In the genomic region with DNA sequence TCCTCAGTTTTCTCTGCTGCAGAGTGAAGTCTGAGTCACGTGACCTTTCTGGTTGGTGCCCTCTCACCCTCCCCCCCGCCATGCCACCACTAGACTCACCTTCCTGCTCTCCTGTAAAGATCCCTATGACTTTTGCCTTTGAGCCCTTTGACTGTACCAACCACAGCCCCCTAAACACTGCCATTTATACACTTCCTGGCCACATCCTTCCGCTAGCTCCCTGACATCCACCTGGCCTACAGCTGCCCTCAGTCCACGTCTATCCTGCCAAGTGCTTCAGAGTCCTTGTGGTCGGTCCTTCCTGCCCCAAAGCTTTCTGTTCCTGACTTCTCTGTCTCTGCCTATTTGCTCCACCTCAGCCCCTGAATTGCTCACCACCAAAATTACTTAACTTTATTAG, we compare ENCODE assay signal across 20 mouse cellular contexts. TPM values are rescaled to one million over a fixed set of nuclear protein-coding genes. Genes with fewer than 3 reads are reported as not detected.
A peak's percentile ranks its signal among the peaks of the same experiment; 100 is the strongest.
DNase-seq lines count a peak whose midpoint lies in the region; ATAC-seq and TF ChIP-seq lines count a peak whose summit lies in the region.
"Had no signal": no experiment of that assay in that cellular context is flagged by ENCODE, and none has a peak within 500 bp of the region (broad histone marks: within the 10 kb centered on the region; RNA-seq: fewer than 3 reads in every experiment).

No protein-coding gene starts in this region.

- H3K27ac ChIP-seq in bone marrow, adult 2 months (ENCODE audit: control insufficient read depth, insufficient read depth, low read depth, low read length, poor library complexity) = 0 out of 2 replicates have a peak overlapping the region, but pooled peaks have one; percentile 4
- H3K27ac ChIP-seq: kidney, embryonic 15.5 days; macrophage; midbrain, embryonic 15.5 days; neural tube, embryonic 12.5 days had no signal

- ATAC-seq in megakaryocyte progenitor cell, adult 5-6 weeks (replicated peaks; ENCODE audit: poor library complexity) = peak; percentile 70
- ATAC-seq: forebrain, embryonic 16.5 days; midbrain, embryonic 15.5 days; Patski had no signal

- peak overlapping the region; percentile 3 for H3K4me3 ChIP-seq in bone marrow, adult 2 months (replicated peaks; ENCODE audit: control insufficient read depth, low read depth, low read length)
- H3K4me3 ChIP-seq: kidney, embryonic 15.5 days; midbrain, embryonic 15.5 days; neural tube, embryonic 12.5 days had no signal

- peaks cover 7% of the 10 kb centered on the region for H3K4me1 ChIP-seq in bone marrow, adult 2 months (ENCODE audit: control insufficient read depth, insufficient read depth, low read length)
- H3K4me1 ChIP-seq: kidney, embryonic 15.5 days; midbrain, embryonic 15.5 days; neural tube, embryonic 12.5 days had no signal

- WGBS in bone marrow, adult 2 months = 8% methylated on average over 5 of the region's 5 CpGs

- DNase-seq in CD4-positive, CD25-positive, alpha-beta regulatory T cell, adult 2 months (ENCODE audit: low read depth, low spot score) = peak; percentile 31
- DNase-seq in thymus, postnatal 14 days = peak; percentile 54
- no peak for DNase-seq in layer of hippocampus, adult 11-12 months (ENCODE audit: low spot score)
- DNase-seq in embryo, embryonic 10.5 days (ENCODE audit: low spot score) = no peak
- DNase-seq in adrenal gland, adult (ENCODE audit: inconsistent age in 2 of 2, low spot score in 1 of 2) = no peak
- DNase-seq: adrenal gland, adult 2 months; cerebellum, adult 9-10 months; gastrocnemius, postnatal 25 days; heart, postnatal 36 days; layer of hippocampus, adult 9-11 months; liver; lung, embryonic 14.5 days had no signal

- no peak for TF ChIP-seq POLR2A in bone marrow, adult 2 months (IDR thresholded peaks at IDR 0.05; ENCODE audit: borderline replicate concordance, control insufficient read depth, low read depth, low read length)

- no peak for TF ChIP-seq CTCF in bone marrow, adult 2 months (IDR thresholded peaks at IDR 0.05; ENCODE audit: control insufficient read depth, insufficient read depth, low read length)

RNA-seq across cellular contexts. Expression of a gene that starts 16.6 kb away (rescaled TPM):
- polyA plus RNA-seq in bone marrow, adult 2 months (2011; ENCODE audit: insufficient read depth, insufficient read length, low replicate concordance, missing spikeins) = 5.0 and 14.4 TPM in 2 replicates
- total RNA-seq in megakaryocyte progenitor cell, adult 5-6 weeks (2015) = 18.8 and 23.0 TPM in 2 replicates
- total RNA-seq in megakaryocyte progenitor cell, adult 5-6 weeks (2017) = 12.7 and 13.2 TPM in 2 replicates

RNA-seq across cellular contexts. Expression of a gene that starts 29.1 kb away (rescaled TPM):
- 10.7 and 15.5 TPM in 2 replicates for polyA plus RNA-seq in bone marrow, adult 2 months (2011; ENCODE audit: insufficient read depth, insufficient read length, low replicate concordance, missing spikeins)
- total RNA-seq in megakaryocyte progenitor cell, adult 5-6 weeks (2015) = 6.1 and 7.0 TPM in 2 replicates
- 6.7 and 8.1 TPM in 2 replicates for total RNA-seq in megakaryocyte progenitor cell, adult 5-6 weeks (2017)

Comparison
In these comparisons a context has a peak if more than half of its experiments do, and no peak if none do; other contexts are left out.
1. DNase-seq: peak in CD4-positive, CD25-positive, alpha-beta regulatory T cell, adult 2 months (single experiment) and thymus, postnatal 14 days (single experiment); none in layer of hippocampus, adult 11-12 months (single experiment), embryo, embryonic 10.5 days (single experiment) and adrenal gland, adult (0 of 2).